Mouse (Mus musculus) megakaryocyte, adult 5-6 weeks (primary cell): ENCODE data around the gene Ttll6. TPM values are rescaled to one million over a fixed set of nuclear protein-coding genes. Genes with fewer than 3 reads are reported as not detected.
"Not testable (repeated sequence)": the region's sequence is repeated elsewhere in the genome, so short reads cannot be mapped to it uniquely, and the experiment has no call there.

Experiments used
- ATAC-seq: 2 replicates; pipeline ENCODE4 v1.8.0; 2016; ENCODE audit warnings: mild to moderate bottlenecking, inconsistent platforms; ENCODE audit not compliant: poor library complexity, severe bottlenecking
- total RNA-seq, 2 experiments: library from RNA; stranded (forward) in 1 of 2; stranded (reverse) in 1 of 2; fragments of 153-499, 151-499 nt in 1 of 2; fragments of 221-1000, 200-1000 nt in 1 of 2; gene quantifications; 2 replicates each; pipeline versions ENCODE4 v1.2.3 to v1.2.4; 2015 to 2017

Ttll6 gene
- total RNA-seq (2015) (not detected in 2 replicates), total RNA-seq (2017) (not detected in 2 replicates)

DNA sequence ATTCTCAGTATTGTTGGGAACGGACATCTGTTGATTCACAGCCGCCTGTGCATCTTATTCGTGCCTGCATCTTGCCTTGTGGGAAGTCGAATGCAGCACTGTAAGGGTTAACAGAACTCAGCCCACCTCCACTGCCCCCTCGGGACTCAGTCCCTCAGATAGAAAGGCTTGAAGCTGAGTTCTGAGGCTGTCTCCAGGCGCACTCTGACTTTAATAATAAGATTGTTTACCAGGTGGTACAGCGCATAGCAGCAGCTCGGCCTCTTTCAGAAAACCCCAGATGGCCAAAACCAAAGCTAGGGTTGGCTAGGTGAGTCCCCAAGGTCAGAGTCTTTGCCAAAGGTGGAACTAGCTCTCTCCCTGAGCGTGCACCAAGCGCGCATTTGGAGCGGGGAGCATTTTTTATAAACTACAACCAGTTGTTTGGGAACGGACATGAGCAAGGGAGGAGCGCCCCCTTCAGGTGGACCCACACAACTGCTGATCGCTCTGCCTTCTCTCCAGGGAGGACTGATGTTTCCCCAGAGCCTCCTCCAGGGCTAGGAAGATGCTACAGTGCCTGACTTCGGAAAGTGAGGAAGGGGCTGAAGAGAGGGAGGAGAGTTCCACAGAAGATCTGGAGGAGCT lies at the start of gene Ttll6:
Gene Ttll6 (plus strand): TSS at position 548 of the 627 bp plus-strand sequence.
- ATAC-seq = 0 out of 2 replicates have a peak, but pooled peaks have one; percentile 18

DNA sequence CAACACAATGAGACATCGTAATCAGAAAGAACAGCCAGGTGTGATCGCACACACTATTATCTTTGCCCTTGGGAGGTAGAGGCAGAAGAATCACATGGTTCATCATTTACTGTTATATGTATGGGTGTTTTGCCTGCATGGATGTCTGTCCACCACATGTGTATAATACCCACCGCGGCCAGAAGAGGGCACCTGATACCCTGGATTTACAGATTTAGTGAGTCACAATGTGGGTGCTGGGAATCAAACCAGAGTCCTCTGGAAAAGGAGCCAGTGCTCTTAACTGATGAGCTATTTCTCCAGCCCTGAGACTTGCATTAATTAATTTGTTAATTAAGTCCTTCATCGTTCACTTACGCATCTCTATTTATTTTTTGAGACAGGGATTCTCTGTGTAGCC lies 45.6 kb upstream of the Ttll6 start:
- no peak for ATAC-seq

DNA sequence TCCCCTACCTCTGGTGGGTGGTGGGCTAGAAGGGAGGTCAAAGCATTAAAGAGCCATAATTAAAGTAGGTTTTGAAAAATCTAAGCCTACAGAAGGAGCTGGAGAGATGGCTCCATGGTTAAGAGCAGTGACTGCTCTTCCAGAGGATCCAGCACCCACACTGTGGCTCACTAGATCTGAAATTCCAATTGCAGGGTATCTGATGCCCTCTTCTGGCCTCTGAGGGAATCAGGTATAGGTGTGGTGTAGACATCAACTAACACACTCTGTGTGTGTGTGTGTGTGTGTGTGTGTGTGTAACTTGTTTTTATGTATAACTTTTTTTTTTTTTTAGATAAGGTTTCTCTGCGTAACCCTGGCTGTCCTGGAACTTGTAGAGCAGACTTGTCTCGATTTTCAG lies 42.5 kb upstream of the Ttll6 start:
- ATAC-seq = 0 out of 2 replicates have a peak, but pooled peaks have one; percentile 27

DNA sequence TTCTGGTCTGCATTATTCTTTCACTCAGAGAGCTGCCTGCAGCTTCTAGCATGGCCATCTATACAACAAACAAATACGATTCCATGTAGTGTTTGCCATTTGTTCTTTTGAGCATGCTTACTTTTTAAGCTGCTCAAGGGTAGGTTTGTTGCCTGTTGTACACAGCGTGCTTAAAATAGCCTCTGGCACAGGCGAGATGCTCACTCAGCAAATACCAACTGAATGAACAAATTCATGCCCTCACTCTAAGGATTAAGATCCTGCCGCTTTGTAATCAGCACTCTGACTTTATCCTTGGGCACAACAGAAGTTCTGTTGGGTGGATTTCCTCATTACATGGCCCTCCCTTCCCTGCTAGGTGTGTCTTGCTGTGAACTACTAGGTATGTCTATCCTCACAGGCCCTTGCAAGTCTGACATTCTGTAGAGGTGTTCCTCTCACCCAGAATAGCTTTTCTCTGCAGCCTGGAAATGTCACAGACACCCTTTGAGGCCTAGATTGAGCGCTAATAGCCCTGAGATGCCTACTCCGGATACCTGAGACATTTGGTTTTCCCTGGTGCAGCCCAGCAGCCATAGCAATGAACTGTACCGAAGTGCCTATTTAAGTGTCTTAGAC lies 40.8 kb upstream of the Ttll6 start:
- no peak for ATAC-seq

DNA sequence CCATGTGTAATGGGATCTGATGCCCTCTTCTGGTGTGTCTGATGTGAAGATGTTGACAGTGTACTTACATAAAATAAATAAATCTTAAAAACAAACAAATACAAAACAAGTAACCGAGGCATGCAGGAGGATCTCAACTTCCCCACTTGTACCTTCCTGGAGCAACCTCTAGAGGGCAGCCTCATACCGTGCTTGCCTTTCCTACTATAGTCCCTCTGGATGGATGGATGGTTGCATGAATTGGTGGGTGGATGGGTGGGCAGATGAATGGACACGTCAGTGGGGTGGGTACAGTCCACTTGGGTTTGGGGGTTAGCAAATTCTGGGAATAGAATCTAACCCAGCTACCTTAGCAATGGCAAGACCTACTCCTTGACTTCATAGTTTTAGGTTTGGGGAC lies 40.2 kb upstream of the Ttll6 start:
- peak; percentile 68 for ATAC-seq

DNA sequence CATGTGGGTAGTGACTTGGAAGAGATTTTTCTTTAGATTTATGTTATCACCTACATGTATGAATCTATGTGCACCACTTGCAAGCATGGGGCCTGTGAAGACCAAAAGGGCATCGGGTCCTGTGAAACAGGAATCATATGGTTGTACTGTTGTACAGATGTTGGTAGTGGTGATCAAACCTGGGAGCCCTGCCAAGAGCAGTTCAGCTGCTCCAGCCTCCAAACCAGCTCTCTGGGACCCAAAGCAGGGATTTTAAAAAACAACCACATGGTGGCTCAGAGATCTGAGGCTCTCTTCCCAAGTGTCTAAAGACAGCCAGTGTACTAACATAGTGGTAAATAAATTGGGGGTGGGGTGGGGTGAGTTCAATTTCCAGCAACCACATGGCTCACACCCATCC lies 25.2 kb upstream of the Ttll6 start:
- no peak for ATAC-seq

DNA sequence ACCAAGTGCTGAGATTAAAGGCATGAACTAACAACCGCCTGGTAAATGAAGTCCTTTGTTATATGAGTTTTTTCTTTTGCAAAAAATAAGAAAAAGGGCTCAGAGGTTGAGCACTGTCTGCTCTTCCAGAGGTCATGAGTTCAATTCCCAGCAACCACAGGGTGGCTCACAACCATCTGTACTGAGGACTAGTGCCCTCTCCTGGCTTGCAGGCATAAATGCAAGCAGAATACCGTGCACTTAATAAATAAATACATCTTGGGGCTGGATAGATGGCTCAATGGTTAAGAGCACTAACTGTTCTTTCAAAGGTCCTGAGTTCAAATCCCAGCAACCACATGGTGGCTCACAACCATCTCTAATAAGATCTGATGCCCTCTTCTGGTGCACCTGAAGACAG lies 22.6 kb upstream of the Ttll6 start:
- not testable (repeated sequence) for ATAC-seq

DNA sequence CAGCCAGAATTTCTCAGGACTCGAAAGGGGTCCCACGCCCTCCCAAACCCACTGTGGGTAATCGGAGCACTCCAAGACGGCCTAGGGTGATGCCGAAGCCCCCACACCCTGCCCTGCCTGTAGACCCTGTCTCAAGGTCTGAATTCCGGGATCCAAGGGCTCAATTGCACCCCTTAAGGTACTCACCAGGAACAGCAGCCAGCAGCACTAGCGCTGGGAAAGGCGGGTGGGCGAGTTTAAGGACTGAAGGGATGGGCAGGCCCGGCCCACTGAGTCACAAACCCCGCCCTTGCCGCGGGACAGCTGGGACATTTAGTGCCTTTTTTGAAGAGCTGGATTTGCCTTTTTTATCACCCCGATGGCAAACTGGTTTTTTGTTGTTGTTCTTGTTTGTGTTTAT lies 21.8 kb upstream of the Ttll6 start, which contains the start of gene Calcoco2:
Gene Calcoco2 (minus strand): TSS at position 214 of the 400 bp plus-strand sequence.
- no peak for ATAC-seq

DNA sequence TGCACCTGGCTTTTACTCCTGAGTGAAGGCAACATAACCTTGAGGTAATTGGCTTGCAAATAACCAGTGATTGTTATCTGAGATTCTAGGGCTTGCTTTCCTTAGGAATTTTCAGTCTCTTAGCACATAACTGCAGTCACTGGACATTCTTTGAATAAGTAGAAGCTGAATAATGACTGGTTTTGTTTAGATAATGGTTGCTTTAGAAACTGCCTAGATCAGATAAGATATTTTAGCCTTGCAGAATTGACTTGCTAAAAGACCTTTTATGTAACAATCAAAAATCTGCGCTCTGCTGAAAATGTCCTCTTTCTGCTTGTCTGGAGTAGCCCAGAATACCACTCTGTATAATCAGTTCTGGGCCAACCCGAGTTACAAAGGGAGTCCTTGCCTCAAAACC lies 19.5 kb upstream of the Ttll6 start:
- ATAC-seq = no peak

DNA sequence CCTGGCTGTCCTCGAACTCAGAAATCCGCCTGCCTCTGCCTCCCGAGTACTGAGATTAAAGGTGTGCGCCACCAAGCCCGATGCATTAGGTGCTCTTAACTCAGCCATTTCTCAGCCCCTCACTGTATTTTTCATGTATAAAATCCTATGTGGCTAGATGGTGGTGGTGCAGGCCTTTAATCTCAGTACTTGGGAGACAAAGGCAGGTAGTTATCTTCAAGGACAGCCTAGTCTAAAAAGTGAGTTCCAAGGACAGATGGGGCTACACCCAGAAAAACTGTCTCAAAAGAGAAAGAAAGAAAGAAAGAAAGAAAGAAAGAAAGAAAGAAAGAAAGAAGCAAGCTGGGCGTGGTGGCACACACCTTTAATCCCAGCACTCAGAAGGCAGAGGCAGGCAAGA lies 18.2 kb upstream of the Ttll6 start:
- ATAC-seq = no peak

DNA sequence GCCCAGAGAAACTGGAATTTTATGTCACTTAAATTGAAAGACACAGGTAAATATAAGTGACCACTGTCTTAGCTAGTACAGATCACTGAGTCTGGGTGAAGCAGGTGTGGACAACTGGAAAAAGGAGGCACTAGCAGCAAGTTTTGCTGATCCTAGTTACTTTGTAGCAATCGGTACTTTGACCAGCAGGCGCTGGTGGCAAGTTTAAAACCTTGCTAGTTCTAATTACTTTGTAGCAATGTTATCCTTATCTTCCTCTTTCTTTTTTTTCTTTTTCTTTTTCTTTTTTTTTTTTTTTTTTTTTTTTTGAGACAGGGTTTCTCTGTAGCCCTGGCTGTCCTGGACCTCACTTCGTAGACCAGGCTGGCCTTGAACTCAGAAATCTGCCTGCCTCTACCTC lies 17.5 kb upstream of the Ttll6 start:
- no peak for ATAC-seq

DNA sequence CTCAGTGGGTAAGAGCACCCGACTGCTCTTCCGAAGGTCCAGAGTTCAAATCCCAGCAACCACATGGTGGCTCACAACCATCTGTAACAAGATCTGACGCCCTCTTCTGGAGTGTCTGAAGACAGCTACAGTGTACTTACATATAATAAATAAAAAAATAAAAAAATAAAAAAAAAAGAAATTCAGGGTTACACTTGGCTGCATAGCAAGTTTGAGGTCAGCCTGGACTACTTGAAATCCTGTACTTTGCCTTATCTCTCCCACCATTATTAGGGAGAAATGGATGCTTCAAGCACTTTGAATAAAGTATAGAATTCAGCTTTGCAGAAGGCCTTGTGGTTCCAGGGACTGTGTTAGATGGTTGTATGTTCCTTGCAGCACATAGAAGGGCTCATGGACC lies 16.7 kb upstream of the Ttll6 start:
- ATAC-seq = not testable (repeated sequence)

DNA sequence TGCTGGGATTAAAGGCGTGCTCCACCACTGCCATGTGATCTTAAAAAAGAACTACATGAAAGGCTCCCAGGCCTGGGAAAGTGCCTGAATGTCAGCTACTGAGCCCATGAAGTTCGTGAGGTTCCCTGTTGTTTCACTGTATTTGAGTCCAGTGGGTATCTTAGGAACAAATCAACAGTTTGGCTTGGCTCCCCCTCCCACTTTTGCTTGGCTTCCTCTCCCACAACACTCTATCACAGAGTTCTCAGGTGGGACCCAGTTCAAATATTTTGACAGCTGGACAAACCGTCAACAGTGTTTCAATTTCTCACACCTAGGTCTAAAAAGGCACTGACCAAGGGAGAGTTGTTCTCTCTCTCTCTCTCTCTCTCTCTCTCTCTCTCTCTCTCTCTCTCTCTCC lies 14.2 kb upstream of the Ttll6 start:
- ATAC-seq = no peak

DNA sequence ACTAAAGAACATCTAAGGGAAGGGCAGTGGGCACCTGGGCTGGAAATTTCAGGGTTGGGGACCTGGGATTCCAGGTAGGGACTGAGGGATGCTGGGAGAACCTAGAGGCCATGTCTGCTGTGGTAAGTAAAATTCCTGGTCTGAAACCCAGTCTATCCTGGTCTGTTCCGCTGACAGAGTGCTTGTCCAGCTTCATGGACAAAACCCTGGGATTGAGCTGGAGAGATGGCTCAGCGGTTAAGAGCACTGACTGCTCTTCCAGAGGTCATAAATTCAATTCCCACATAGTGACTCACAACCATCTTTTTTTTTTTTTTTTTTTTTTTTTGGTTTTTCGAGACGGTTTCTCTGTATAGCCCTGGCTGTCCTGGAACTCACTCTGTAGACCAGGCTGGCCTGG lies 10.8 kb upstream of the Ttll6 start:
- ATAC-seq = not testable (repeated sequence)

DNA sequence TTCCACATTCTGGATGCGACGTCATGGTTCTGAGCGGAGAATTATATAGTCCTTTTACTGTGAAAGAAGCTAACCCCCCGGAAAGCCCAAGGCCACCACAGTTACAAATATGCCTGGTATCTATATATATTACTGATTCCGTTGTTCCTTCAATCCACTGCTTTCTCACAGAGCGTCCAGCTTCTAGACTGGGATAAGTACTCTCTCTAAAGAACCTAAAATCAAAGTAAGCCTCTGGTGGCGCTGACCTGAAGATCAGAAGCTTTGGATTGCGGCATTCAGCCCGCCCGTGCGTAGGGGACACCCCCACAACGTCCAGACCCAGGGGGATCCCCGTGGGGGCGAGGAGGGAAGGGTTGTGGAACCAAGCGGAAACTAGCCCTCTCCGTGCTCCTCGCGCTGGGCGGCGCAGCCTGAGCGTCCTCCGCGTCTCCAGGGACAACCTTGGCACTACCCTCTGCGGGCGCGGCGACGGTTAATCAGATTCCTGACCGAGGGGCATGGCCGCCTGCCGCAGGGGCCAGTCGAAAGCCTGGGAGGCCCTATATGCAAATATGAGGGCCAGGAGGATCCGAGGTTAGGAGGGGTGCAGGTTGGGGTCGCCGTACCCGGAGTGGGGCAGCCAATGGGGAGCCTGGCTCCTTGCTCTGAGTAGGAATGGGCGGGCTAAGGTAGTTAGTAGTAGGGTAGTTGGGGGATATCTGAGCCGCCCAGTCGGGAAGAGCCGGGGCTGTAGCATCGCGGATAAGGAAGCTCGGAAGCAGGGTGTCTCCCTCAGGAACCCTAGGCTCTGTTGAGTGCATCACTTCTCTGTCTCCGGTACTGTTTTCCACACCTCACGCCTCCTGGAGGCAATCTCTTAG lies 9.3 kb upstream of the Ttll6 start:
- no peak for ATAC-seq

DNA sequence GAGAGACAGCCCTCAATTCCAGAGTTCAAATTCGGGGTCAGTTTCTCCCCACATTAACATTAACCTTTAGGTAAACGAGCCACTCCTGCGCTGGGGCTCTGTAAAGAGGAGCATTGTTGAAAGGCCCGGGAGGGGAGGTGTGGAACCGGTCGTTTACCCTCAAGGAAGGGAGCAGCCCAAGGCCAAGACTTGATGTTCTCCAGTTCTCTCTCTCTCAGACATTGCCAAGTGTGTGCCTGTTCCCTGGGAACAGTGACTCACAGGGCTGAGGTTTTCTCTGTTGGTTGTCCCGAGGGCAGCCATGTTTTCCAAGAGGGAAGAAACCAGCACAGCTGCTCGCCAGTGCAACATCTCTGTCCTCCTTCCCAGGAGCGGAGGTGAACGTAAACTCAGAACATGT lies 3.0 kb upstream of the Ttll6 start:
- no peak for ATAC-seq

DNA sequence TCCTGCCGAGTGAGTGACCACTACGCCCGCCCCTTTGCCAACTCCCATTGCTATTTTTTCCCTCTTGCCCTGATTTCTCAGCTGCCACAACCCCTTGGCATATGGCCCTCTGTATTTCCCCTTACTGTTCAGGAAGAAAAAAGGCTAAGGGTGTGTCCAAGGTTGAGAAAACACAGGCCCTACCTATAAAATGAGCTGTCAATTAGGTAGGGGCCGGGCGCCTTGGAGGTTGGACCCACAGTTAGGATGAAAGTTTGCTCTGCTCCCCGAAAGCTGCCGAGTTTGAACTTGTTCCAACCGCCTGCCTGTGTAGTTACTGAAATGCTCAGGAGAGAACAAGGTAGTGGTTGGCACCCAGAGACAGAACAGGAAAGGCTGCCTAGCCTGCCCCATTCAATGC lies 2.3 kb downstream of the Ttll6 start:
- no peak for ATAC-seq

DNA sequence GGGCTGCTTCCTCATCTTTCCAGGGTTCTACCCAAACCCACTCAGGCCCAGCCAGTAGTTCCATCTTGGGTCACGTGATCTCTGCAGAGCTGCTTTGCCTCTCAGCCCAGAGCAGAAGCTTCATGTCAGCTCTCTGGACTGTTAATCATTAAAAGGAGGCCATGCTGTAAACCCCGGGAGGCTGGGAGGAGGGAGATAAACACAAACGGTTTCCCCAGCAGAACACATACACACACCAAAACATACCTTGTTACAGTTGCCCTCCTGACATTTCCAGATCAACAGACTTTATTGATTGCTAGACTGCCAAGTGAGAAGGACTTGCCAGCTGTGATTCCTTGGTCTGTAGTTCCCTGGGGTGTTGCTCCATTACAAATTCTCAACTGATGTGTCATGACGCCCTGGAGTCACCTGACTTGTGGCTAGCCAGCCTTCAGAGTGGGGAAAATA lies 7.2 kb downstream of the Ttll6 start:
- ATAC-seq = no peak

DNA sequence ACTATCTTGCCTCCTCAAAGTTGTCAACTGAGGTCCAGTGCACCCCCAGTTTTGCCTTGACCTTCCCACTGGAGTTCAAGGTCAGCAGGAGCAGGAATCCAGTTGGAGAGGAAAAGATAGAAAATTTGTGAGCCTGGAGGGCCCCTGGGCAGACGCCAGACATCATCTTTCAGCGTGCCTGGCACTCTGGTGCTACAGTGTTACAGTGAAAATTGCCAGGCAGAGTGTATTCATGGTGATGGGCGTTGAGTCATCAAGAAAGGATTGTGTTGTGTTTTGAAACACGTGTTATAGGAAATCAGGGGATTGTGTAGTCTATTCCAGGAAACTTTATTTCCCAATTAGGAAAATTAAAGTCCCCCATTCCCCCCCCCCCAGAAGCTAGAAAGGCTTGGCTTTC lies 10.2 kb downstream of the Ttll6 start:
- ATAC-seq = no peak

DNA sequence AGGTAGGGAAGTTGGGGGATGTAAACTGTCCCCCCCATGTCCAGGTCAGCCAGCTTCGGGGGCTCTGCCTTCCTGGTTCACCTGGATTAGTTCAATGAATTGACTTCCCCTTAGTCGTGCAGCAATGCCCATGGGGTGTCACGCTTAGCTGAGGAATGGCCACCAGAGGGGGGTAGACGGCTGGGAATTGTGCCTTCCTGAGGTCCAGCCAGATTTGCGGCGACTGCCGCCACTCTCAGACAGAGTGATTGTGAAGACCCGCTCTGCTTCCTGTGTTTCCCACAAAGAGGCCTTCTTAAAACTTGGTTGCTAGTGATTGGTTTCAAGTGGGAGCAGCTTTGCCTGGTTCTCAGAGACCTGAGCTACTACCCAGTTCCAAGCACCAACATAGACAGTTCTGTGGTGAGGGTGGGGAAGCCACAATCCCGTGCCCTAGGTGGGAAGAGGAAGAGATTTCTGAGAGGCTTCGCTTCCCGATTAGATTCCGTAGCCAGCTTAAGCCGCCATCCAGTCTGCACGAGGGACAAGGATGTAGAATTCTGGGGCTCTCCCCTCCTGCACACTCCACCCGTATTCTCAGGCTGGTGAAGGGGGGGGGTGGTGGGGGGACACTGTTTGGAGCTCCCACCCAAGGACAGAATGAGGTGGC lies 12.2 kb downstream of the Ttll6 start:
- no peak for ATAC-seq

DNA sequence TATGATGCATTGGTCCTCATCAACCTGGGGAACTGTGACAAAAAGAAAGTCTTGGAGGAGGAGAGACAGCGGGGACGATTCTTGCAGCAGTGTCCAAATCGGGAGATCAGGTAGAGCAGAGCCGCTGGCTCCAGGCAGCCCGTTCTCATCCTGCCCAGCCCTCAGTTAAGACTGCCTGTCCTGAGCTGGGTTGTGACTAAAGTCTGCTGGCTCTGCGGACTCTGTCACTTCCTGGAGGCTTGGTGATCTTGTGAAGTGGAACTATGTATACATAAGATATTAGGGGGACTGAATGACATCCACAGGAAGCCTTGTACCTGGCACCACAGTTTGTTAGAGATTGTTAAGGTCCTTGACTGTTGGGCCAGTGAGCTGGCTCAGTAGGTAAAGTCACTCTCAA lies 13.9 kb downstream of the Ttll6 start:
- ATAC-seq = no peak
